ENCODE assay signal across 8 mouse cellular contexts in genomic region chr12:24831964-24832427, GRCm38 (mm10). TPM values are rescaled to one million over a fixed set of nuclear protein-coding genes. Genes with fewer than 3 reads are reported as not detected.
A peak's percentile ranks its signal among the peaks of the same experiment; 100 is the strongest.
DNase-seq lines count a peak whose midpoint lies in the region; ATAC-seq and TF ChIP-seq lines count a peak whose summit lies in the region.

No protein-coding gene starts in this region.

- H3K4me3 ChIP-seq in kidney, adult 2 months (ENCODE audit: insufficient read depth, low read depth, low read length), result peak overlapping the region; percentile 95
- peak overlapping the region; percentile 82 for H3K4me3 ChIP-seq in heart, embryonic 15.5 days
- H3K4me3 ChIP-seq in liver, embryonic 13.5 days (replicated peaks), result peak overlapping the region; percentile 83
- H3K4me3 ChIP-seq in stomach, embryonic 16.5 days (replicated peaks; ENCODE audit: low read length), result peak overlapping the region; percentile 91

- peak overlapping the region; percentile 77 for H3K9ac ChIP-seq in heart, embryonic 15.5 days
- H3K9ac ChIP-seq in liver, embryonic 13.5 days, result peak overlapping the region; percentile 81
- H3K9ac ChIP-seq in stomach, embryonic 16.5 days (ENCODE audit: low read length), result peak overlapping the region; percentile 92

- H3K4me2 ChIP-seq in heart, embryonic 15.5 days, result peak overlapping the region; percentile 85
- H3K4me2 ChIP-seq in liver, embryonic 13.5 days, result peak overlapping the region; percentile 100
- H3K4me2 ChIP-seq in stomach, embryonic 16.5 days (ENCODE audit: low read depth, low read length), result peak overlapping the region; percentile 79

- ATAC-seq in CD4-positive, CD25-positive, alpha-beta regulatory T cell, adult 4 months, result peak; percentile 6
- ATAC-seq in heart, embryonic 15.5 days (replicated peaks; ENCODE audit: insufficient number of reproducible peaks, insufficient read depth, low FRiP score, low read depth), result no peak
- no peak; the same call in 1 of the 2 replicates for ATAC-seq in liver, embryonic 13.5 days (ENCODE audit: low read depth)
- ATAC-seq in stomach, embryonic 16.5 days (ENCODE audit: insufficient read depth, low FRiP score), result no peak

- TF ChIP-seq CTCF in kidney, adult 2 months (conservative IDR thresholded peaks at IDR 0.05; ENCODE audit: insufficient read depth, insufficient read length, low read depth, low read length), result no peak

- no peaks in the 10 kb centered on the region for H3K9me3 ChIP-seq in heart, embryonic 15.5 days (replicated peaks)
- no peaks in the 10 kb centered on the region for H3K9me3 ChIP-seq in liver, embryonic 13.5 days (replicated peaks)
- no peaks in the 10 kb centered on the region for H3K9me3 ChIP-seq in stomach, embryonic 16.5 days (replicated peaks; ENCODE audit: control insufficient read depth, low read length)

- peak; percentile 19 for DNase-seq in kidney, adult 2 months
- DNase-seq in kidney, adult 11 months, result no peak
- peak; percentile 44 for DNase-seq in R1 (ENCODE audit: low read depth, low spot score)
- DNase-seq in liver, embryonic 13.5 days, result peak; percentile 32
- DNase-seq in right cerebral cortex, postnatal 4 days, result no peak

- H3K36me3 ChIP-seq in kidney, adult 2 months (ENCODE audit: control insufficient read depth, insufficient read depth, low read length), result no peaks in the 10 kb centered on the region
- H3K36me3 ChIP-seq in heart, embryonic 15.5 days, result no peaks in the 10 kb centered on the region
- no peaks in the 10 kb centered on the region for H3K36me3 ChIP-seq in liver, embryonic 13.5 days
- no peaks in the 10 kb centered on the region for H3K36me3 ChIP-seq in stomach, embryonic 16.5 days (ENCODE audit: control insufficient read depth, insufficient read depth, low read length)

- no peak overlapping the region for H3K27ac ChIP-seq in kidney, adult 2 months (ENCODE audit: insufficient read depth, low read depth, low read length)
- peak overlapping the region; percentile 87 for H3K27ac ChIP-seq in heart, embryonic 15.5 days
- no peak overlapping the region for H3K27ac ChIP-seq in liver, embryonic 13.5 days
- H3K27ac ChIP-seq in stomach, embryonic 16.5 days (ENCODE audit: low read length), result peak overlapping the region; percentile 82

- no peaks in the 10 kb centered on the region for H3K4me1 ChIP-seq in kidney, adult 2 months (ENCODE audit: control insufficient read depth, insufficient read depth, low read length)
- H3K4me1 ChIP-seq in heart, embryonic 15.5 days (replicated peaks), result peaks cover 32% of the 10 kb centered on the region
- peaks cover 34% of the 10 kb centered on the region for H3K4me1 ChIP-seq in liver, embryonic 13.5 days (replicated peaks)
- H3K4me1 ChIP-seq in stomach, embryonic 16.5 days (ENCODE audit: control insufficient read depth, insufficient read depth, low read length), result 0 out of 2 replicates have a peak, but pooled peaks cover 12% of the 10 kb centered on the region

- TF ChIP-seq POLR2A in kidney, adult 2 months (IDR thresholded peaks at IDR 0.05; ENCODE audit: low read depth, low read length), result no peak

- WGBS in kidney, adult 2 months, result 1% methylated on average over 32 of the region's 32 CpGs
- WGBS in heart, embryonic 15.5 days, result under 1% methylated on average over 32 of the region's 32 CpGs
- WGBS in liver, embryonic 13.5 days (ENCODE audit: insufficient replicate concordance), result under 1% methylated on average over 32 of the region's 32 CpGs
- under 1% methylated on average over 32 of the region's 32 CpGs for WGBS in stomach, embryonic 16.5 days

- H3K27me3 ChIP-seq in kidney, adult 2 months (replicated peaks; ENCODE audit: control insufficient read depth, insufficient read depth, low read length), result no peaks in the 10 kb centered on the region
- no peaks in the 10 kb centered on the region for H3K27me3 ChIP-seq in heart, embryonic 15.5 days
- H3K27me3 ChIP-seq in liver, embryonic 13.5 days, result peaks cover 18% of the 10 kb centered on the region
- H3K27me3 ChIP-seq in stomach, embryonic 16.5 days (ENCODE audit: control insufficient read depth, insufficient read depth, low read length), result no peaks in the 10 kb centered on the region

RNA-seq across cellular contexts. Expression of gene Mboat2, which starts 1.3 kb away (rescaled TPM):
- polyA plus RNA-seq in kidney, adult 2 months (2012; rRNA removed), result 5.2 and 6.2 TPM in 2 replicates
- under 1 TPM; 0.15 to 0.34 TPM for polyA plus RNA-seq in CD4-positive, CD25-positive, alpha-beta regulatory T cell, adult 4 months (2017; shearing (Covaris generic))
- polyA plus RNA-seq in heart, embryonic 15.5 days (2015; fragmentation: Nextera tagmentation; extraction: Ambion mirVana), result 26.0 and 29.0 TPM in 2 replicates
- polyA plus RNA-seq in liver, embryonic 13.5 days (2015; fragmentation: Nextera tagmentation; extraction: Ambion mirVana), result 5.3 and 5.9 TPM in 2 replicates
- 47.3 and 51.8 TPM in 2 replicates for polyA plus RNA-seq in stomach, embryonic 16.5 days (2015; fragmentation: Nextera tagmentation; extraction: Ambion mirVana)

Comparison
In these comparisons a context has a peak if more than half of its experiments do, and no peak if none do; other contexts are left out.
1. DNase-seq: peak in kidney, adult 2 months (single experiment), R1 (single experiment) and liver, embryonic 13.5 days (single experiment); none in kidney, adult 11 months (single experiment) and right cerebral cortex, postnatal 4 days (single experiment).
2. H3K27ac ChIP-seq: peak in heart, embryonic 15.5 days (single experiment) and stomach, embryonic 16.5 days (single experiment); none in kidney, adult 2 months (single experiment) and liver, embryonic 13.5 days (single experiment).
3. Peak in every context shown above with its lines, with median percentiles within 50 percentile points of each other: H3K4me3 ChIP-seq, H3K4me2 ChIP-seq and H3K9ac ChIP-seq.